Mouse (Mus musculus) liver, embryonic 11.5 days (tissue): ENCODE data around the gene Olfr524. TPM values are rescaled to one million over a fixed set of nuclear protein-coding genes. Genes with fewer than 3 reads are reported as not detected.
A peak's percentile ranks its signal among the peaks of the same experiment; 100 is the strongest.

Experiments
- ATAC-seq: fragments of 200-750 bp; cut with Nextera tagmentation; replicated peaks from 2 replicates; pipeline ENCODE4 v1.8.0; 2017; ENCODE audit warnings: moderate number of reproducible peaks, mild to moderate bottlenecking, moderate TSS enrichment, moderate library complexity; ENCODE audit not compliant: low FRiP score
- DNase-seq: peaks from one replicate; pipeline ENCODE4 v3.0.0-alpha.2; 2017; ENCODE audit warnings: low spot score
- H3K27ac ChIP-seq: fragments of 300-500 bp; sonication (generic); 2 replicates; pipeline ENCODE4 v1.5.1; 2014; ENCODE audit warnings: mild to moderate bottlenecking, low read depth, low read length, control low read depth
- H3K27me3 ChIP-seq: fragments of 300-500 bp; sonication (generic); replicated peaks from 2 replicates; pipeline ENCODE4 v1.6.1; 2014; ENCODE audit warnings: low read length, mixed read lengths; ENCODE audit not compliant: control insufficient read depth, insufficient read depth
- H3K36me3 ChIP-seq: fragments of 300-500 bp; sonication (generic); 2 replicates; pipeline ENCODE4 v1.6.1; 2014; ENCODE audit warnings: mild to moderate bottlenecking, low read length, moderate library complexity, mixed read lengths; ENCODE audit not compliant: control insufficient read depth, insufficient read depth
- H3K4me1 ChIP-seq: fragments of 300-500 bp; sonication (generic); replicated peaks from 2 replicates; pipeline ENCODE4 v1.6.1; 2014; ENCODE audit warnings: low read length, mixed read lengths; ENCODE audit not compliant: control insufficient read depth, insufficient read depth
- H3K4me2 ChIP-seq: fragments of 300-500 bp; sonication (generic); 2 replicates; pipeline ENCODE4 v1.6.1; 2014; ENCODE audit warnings: mild to moderate bottlenecking, control low read depth, moderate library complexity
- H3K4me3 ChIP-seq: fragments of 300-500 bp; sonication (generic); 2 replicates; pipeline ENCODE4 v1.5.1; 2014; ENCODE audit warnings: low read depth, low read length, control low read depth
- H3K9ac ChIP-seq: fragments of 300-500 bp; sonication (generic); 2 replicates; pipeline ENCODE4 v1.6.1; 2014; ENCODE audit warnings: low read depth, low read length, control low read depth
- H3K9me3 ChIP-seq: fragments of 300-500 bp; sonication (generic); 2 replicates; pipeline ENCODE4 v1.6.1; 2016; ENCODE audit warnings: low read length, inconsistent platforms, mixed read lengths; ENCODE audit not compliant: control insufficient read depth
- WGBS: fragments of 180-500 bp; shearing (Covaris S2); extraction: QIAGEN DNeasy Blood & Tissue Kit; methylation state at CpG from one replicate; pipeline ENCODE4 v1.1.7; 2014; 5-methylcytosine and 5-hydroxymethylcytosine counted together
- polyA plus RNA-seq: library from polyadenylated mRNA; unstranded; fragments of >200 nt; fragmentation: Nextera tagmentation; extraction: Ambion mirVana; gene quantifications from 2 replicates; pipeline ENCODE4 v1.2.1, GENCODE M21; 2014

Gene Olfr524
- polyA plus RNA-seq, 1 experiment from 2014 or later: not detected

GRCm38 (mm10) chr7:140172936-140173335 is 32.8 kb downstream of the Olfr524 start, which contains the start of gene Olfr523:
Gene Olfr523, plus strand, starts transcription at chr7:140173217.
- no peaks in the 10 kb centered on the region for H3K4me1 ChIP-seq
- H3K36me3 ChIP-seq: no peaks in the 10 kb centered on the region
- H3K27me3 ChIP-seq: no peaks in the 10 kb centered on the region
- no peaks in the 10 kb centered on the region for H3K9me3 ChIP-seq
- H3K9ac ChIP-seq: no peak within 1 kb of the TSS
- 59% methylated on average over 1 of the region's 1 CpGs for WGBS
- H3K4me2 ChIP-seq: no peak within 1 kb of the TSS
- ATAC-seq: no peak
- H3K27ac ChIP-seq: no peak within 1 kb of the TSS
- H3K4me3 ChIP-seq: no peak within 1 kb of the TSS
- no peak for DNase-seq

- H3K9ac ChIP-seq: no peak overlapping the region
- WGBS: 91% methylated on average over 3 of the region's 3 CpGs
- no peak overlapping the region for H3K4me2 ChIP-seq
- H3K27ac ChIP-seq: no peak overlapping the region
- H3K36me3 ChIP-seq: no peaks in the 10 kb centered on the region
- ATAC-seq (no peak), DNase-seq (no peak)
- H3K27me3 ChIP-seq: no peaks in the 10 kb centered on the region
- no peaks in the 10 kb centered on the region for H3K9me3 ChIP-seq
- H3K4me3 ChIP-seq: no peak overlapping the region
- no peaks in the 10 kb centered on the region for H3K4me1 ChIP-seq
Observed at GRCm38 (mm10) chr7:140170863-140171262, 34.9 kb downstream of the Olfr524 start.

DNA sequence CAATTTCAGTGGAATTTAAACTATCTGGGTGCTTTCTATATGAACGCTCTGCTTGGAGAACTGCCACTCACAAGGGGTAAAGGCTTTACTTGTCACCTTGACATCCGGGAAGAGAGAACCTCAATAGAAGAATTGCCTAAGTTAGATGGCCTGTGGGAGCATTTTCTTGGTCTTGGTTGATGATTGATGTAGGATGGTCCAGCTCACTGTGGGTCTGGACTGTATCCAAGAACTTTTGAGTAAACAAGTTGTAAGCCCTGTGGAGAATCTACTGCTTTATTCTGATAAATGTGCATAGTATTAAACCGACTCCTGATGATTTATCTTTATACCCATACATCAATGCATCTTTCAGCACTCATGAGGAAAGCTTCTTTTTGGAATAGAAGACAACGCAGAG is 36.4 kb downstream of the Olfr524 start:
- no peak for ATAC-seq
- 69% methylated on average over 4 of the region's 4 CpGs for WGBS
- no peak overlapping the region for H3K4me2 ChIP-seq

DNA sequence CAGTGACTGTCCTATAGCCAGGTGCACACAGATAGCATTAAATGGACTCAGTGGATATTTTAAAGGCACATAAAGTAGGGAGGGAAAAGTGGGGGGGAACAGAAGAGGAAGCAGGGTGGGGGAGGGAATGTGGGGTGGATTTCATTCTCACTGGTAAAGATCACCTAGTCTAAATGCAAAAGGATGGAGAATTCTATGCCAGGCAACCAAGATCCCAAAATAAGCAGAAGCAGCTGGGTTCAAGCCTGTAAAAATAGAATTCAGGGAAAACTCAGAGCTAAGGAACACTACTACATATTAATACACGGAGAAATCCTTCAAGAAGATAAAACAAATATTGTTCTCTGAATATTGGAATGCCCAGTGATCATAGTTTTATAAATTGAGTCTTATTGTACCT is 37.8 kb downstream of the Olfr524 start:
- no peaks in the 10 kb centered on the region for H3K36me3 ChIP-seq

More for the DNA sequence above, 36.4 kb downstream of the Olfr524 start:
- Histone ChIP-seq H3K27me3 (no peaks in the 10 kb centered on the region), H3K27ac (no peak overlapping the region), H3K4me1 (no peaks in the 10 kb centered on the region), H3K4me3 (no peak overlapping the region), H3K9me3 (no peaks in the 10 kb centered on the region), H3K9ac (no peak overlapping the region), H3K36me3 (no peaks in the 10 kb centered on the region)
- DNase-seq: no peak

DNA sequence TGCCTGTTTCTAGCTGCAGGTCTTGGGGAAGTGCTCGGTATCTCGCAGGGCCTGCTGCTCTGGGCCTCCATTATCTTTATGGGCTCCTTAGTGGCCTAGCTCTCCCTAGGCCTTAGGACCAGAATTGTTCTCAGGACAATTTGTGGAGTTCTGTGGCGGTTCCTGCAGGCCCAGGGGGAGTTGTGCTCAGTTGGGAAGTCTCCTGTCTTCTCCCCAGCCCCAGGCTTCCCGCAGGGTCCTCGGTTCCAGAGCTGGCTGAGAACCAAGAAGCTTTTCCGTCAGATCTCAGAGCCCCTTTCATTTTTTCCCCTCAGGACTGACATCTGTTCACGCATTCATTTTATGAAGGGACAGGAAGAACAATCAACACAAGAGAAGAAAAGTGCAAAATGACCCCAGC is 41.1 kb downstream of the Olfr524 start, which contains the start of gene Olfr522:
Gene Olfr522 (minus strand): TSS at position 101 of the 400 bp plus-strand sequence.
- no peak for DNase-seq
- Histone ChIP-seq H3K9ac (no peak within 1 kb of the TSS), H3K9me3 (no peaks in the 10 kb centered on the region), H3K36me3 (no peaks in the 10 kb centered on the region), H3K4me2 (no peak within 1 kb of the TSS), H3K4me3 (no peak within 1 kb of the TSS), H3K27ac (no peak within 1 kb of the TSS), H3K27me3 (no peaks in the 10 kb centered on the region), H3K4me1 (no peaks in the 10 kb centered on the region)
- no peak for ATAC-seq
- 83% methylated on average over 7 of the region's 7 CpGs for WGBS

More for the DNA sequence above, 37.8 kb downstream of the Olfr524 start:
- Histone ChIP-seq H3K9ac (no peak overlapping the region), H3K9me3 (no peaks in the 10 kb centered on the region), H3K27ac (no peak overlapping the region), H3K27me3 (no peaks in the 10 kb centered on the region), H3K4me3 (no peak overlapping the region), H3K4me1 (no peaks in the 10 kb centered on the region), H3K4me2 (no peak overlapping the region)
- DNase-seq (no peak), ATAC-seq (no peak)
- 69% methylated on average over 1 of the region's 1 CpGs for WGBS

DNA sequence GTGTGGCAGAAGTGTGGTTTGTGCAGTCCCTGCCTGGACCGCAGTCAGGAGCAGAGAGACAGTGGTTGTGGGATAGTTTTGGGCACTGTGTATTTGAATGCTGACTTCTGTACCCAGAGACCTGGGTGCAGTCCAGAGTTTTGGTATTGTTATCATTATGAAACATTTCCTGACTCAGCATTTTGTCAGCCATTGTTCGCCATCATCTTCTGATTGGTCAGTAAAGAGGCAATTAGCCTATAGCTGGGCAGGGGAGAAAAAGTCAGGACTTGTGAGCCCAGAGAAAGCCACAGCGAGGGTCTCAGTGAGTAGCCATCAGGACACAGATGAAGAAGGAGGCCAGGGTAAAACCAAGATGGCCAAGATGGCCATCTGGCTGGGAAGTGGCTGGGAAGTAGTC is 45.4 kb downstream of the Olfr524 start:
- WGBS: 77% methylated on average over 3 of the region's 3 CpGs
- Histone ChIP-seq H3K36me3 (no peaks in the 10 kb centered on the region), H3K4me2 (no peak overlapping the region), H3K4me1 (no peaks in the 10 kb centered on the region), H3K27me3 (peaks cover under 1% of the 10 kb centered on the region; the same call in 1 of the 2 replicates), H3K9me3 (no peaks in the 10 kb centered on the region), H3K4me3 (no peak overlapping the region), H3K27ac (no peak overlapping the region), H3K9ac (no peak overlapping the region)
- DNase-seq (no peak), ATAC-seq (no peak)

DNA sequence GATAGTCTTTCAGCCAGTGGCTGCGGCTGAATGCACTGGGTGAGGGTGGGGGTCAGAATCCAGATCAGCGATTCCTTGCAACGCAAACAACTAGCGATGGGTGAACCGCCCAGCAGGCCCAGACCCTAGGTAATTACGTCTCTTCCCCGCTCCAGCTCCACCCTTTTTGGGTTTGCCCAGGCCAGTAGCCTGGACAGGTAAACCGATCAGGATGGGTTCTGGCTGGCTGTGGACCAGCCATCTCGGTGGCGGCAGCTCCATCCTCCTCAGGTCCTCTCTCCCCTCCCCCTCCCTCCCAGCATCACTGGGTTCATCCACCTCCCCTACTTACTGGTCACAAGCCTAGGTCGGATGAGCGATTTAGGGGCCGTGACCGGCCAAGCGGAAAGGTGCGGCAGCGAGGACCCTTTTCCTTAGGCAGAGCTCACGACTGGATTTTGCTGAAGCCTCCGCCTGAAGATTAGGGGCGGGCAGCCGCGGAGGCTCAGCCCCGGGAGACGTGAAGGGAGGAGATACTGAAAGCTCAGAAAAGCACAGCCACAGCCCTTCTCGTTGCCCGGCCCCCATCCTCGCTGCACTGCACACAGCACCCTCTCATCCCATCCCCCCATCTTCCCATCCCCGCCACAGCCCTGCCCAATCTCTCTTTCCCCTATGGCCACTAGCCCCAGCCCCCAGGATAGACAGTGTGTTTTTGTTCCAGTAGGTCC is 51.4 kb downstream of the Olfr524 start, which contains the start of gene Sprn:
Gene Sprn (minus strand): TSS at position 660 of the 710 bp plus-strand sequence.
- H3K4me1 ChIP-seq: no peaks in the 10 kb centered on the region
- H3K9me3 ChIP-seq: no peaks in the 10 kb centered on the region
- no peak within 1 kb of the TSS for H3K9ac ChIP-seq
- peak; percentile 30; the same call in 1 of the 2 replicates for ATAC-seq
- H3K4me3 ChIP-seq: no peak within 1 kb of the TSS
- H3K4me2 ChIP-seq: peak within 1 kb of the TSS; percentile 20; the same call in 1 of the 2 replicates
- DNase-seq: no peak
- H3K27me3 ChIP-seq: peaks cover 32% of the 10 kb centered on the region
- H3K27ac ChIP-seq: no peak within 1 kb of the TSS
- H3K36me3 ChIP-seq: no peaks in the 10 kb centered on the region; the same call in 1 of the 2 replicates
- 8% methylated on average over 28 of the region's 28 CpGs for WGBS

DNA sequence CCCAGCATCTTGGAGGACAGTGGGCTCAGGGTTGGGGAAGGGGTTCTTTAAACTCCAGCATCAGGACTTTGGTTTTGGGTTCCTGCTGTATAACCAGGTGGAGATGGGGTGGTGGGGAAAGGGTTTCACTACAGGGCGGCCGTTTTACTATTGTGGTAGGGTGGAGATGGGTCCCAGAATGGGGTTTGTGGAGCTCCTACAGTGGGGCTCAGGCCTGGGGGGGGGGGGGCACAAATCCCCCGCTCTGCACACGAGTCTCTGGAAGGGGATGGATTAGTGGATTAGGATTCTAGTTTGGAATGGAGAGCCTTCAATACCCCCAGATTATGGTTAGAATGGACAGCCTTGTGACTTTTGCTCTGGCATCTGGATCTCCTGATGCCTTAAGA is 51.9 kb downstream of the Olfr524 start:
- H3K4me3 ChIP-seq: no peak overlapping the region
- no peak overlapping the region for H3K9ac ChIP-seq
- 28% methylated on average over 4 of the region's 4 CpGs for WGBS
- no peak overlapping the region; the same call in 1 of the 2 replicates for H3K4me2 ChIP-seq
- no peak overlapping the region for H3K27ac ChIP-seq
- ATAC-seq (no peak), DNase-seq (no peak)
- H3K36me3 ChIP-seq: no peaks in the 10 kb centered on the region; the same call in 1 of the 2 replicates
- no peaks in the 10 kb centered on the region for H3K9me3 ChIP-seq
- no peaks in the 10 kb centered on the region for H3K4me1 ChIP-seq
- peaks cover 32% of the 10 kb centered on the region for H3K27me3 ChIP-seq

- DNase-seq (no peak), ATAC-seq (0 out of 2 replicates have a peak, but pooled peaks have one; percentile 12)
- 13% methylated on average over 28 of the region's 28 CpGs for WGBS
- Histone ChIP-seq H3K4me3 (peak overlapping the region; percentile 20; the same call in 1 of the 2 replicates), H3K4me1 (no peaks in the 10 kb centered on the region), H3K9me3 (no peaks in the 10 kb centered on the region), H3K27me3 (peaks cover 32% of the 10 kb centered on the region), H3K36me3 (no peaks in the 10 kb centered on the region; the same call in 1 of the 2 replicates), H3K9ac (no peak overlapping the region), H3K27ac (no peak overlapping the region), H3K4me2 (peak overlapping the region; percentile 42; the same call in 1 of the 2 replicates)
Observed at GRCm38 (mm10) chr7:140153383-140153782, 52.4 kb downstream of the Olfr524 start.
